Mouse (Mus musculus) forelimb bud, embryonic 11.5 days (tissue): ENCODE measurements around the gene Selp.
A peak's percentile ranks its signal among the peaks of the same experiment; 100 is the strongest.

Source experiments
- DNase-seq: peaks from one replicate; pipeline ENCODE4 v3.0.0-alpha.2; 2012; ENCODE audit warnings: low read depth, low spot score

The Selp gene

DNA sequence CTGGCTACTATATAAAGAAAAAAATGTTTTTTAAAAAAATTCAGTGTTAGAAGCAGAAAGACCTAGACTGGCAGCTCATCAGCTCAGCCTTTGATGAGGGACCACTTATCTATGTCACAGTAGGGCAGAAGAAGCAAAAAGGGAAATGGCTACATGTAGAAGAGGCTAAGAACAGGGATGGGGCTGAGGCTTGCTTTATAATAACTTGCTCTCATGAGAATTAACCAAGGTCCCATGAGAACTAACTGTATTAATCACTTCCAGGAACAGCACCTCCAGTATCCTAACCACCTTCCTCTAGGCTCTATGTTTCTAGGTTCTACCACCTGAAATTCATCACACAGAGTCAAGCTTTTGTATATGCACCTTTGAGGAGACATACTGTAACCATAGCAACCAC lies 61.8 kb downstream of the Selp start:
- no peak for DNase-seq

DNA sequence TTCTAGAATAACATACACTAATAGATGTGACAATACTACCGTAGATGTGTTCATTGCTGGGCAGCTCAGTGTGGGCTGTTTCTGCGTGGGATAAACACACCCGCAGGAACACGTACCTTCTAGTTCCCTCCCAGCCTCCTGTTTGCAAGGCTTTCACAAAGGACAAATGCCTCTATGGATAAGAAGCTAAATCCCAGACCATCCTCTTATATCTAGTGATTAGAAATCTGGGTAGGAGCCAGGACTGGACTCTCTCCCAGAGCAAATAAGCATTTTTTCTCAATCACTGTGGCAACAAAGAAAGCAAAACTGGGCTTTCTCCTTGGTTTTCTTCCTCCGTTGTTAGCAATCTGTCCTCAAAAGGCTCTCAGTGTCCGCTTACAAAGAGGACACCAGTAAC lies 63.4 kb downstream of the Selp start:
- no peak for DNase-seq

GRCm38 (mm10) chr1:164184142-164184870 lies 69.2 kb downstream of the Selp start:
- peak; percentile 66 for DNase-seq

- DNase-seq = no peak
Observed at GRCm38 (mm10) chr1:164184871-164185223, 69.8 kb downstream of the Selp start.

DNA sequence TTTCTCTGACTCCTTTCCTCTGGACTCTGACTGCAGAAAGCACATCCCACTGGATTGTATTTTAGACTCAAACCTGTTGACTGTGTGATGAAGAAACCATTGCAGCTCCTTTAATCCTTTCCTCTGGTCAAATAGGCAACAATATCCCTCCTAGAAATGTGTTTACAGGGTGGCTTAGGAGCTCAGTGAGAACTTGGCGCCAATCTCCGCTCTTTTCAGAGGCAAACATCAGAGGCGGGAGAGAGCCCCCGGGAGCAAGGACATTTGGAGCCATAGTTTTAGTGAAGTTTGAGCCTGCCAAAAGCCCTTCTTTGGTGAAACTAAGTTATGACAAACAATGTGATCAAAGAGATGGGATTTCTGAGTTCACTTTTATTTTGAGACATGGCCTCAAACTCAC lies 70.3 kb downstream of the Selp start:
- no peak for DNase-seq

DNA sequence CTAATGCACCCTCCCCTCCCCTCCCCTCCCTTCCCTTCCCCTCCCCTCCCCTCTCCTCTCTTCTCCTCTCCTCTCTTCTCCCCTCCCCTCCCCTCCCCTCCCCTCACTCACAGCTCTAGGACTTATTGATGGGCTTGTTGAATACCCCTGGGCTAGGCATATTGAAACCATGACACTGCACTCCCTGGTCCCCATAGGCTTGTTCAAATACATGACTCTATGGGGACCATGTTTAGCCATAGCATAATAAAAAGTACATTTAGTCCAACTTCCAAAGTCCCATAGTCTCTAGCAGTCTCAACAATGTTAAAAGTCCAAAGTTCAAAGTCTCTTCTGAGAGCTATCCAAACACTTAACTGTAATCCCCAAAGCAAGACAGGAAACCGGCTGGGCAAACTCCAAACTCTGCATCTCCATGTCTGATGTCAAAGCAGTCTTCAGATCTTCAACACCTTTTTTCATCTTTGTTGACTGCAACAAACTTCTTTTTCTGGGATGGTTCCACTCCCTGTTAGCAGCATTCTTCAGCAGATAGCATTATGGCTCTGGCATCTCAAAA lies 72.0 kb downstream of the Selp start:
- no peak for DNase-seq

DNA sequence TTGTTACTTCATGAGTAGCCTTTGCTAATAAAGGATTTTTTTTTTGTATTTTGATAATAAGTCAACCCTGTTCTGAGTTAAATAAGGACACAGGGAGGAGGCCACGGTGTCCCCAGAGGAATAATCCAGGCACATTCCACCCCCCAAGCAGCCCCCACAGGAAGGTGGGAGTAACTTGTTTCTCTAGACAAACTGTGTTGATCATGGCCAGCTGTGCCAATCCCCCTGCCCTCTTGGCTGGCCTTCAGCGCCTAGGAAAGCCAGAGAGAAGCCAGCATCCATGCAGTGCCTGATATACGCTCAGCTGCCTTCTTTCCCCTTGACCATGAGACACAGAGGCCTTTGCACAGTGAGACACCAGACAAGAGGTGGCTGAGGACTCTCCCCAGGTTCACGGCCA lies 84.5 kb downstream of the Selp start:
- no peak for DNase-seq
